Mouse (Mus musculus) C2C12 (cell line): Measurements from ENCODE around the gene Ghrhr. TPM values are rescaled to one million over a fixed set of nuclear protein-coding genes. Genes with fewer than 3 reads are reported as not detected.

Experiments used
- H3K27me3 ChIP-seq: one replicate; pipeline ENCODE4 v1.6.1; 2011; ENCODE audit not compliant: control insufficient read depth, insufficient read depth, insufficient read length
- H3K36me3 ChIP-seq: one replicate; pipeline ENCODE4 v1.6.1; 2011; ENCODE audit not compliant: control insufficient read depth, insufficient read depth
- H3K4me3 ChIP-seq: one replicate; pipeline ENCODE4 v1.5.1; 2011; ENCODE audit warnings: mild to moderate bottlenecking, control low read depth; ENCODE audit not compliant: poor library complexity, insufficient read depth, severe bottlenecking
- H3K79me2 ChIP-seq: one replicate; pipeline ENCODE4 v1.6.1; 2011; ENCODE audit not compliant: control insufficient read depth, insufficient read depth
- H3K79me3 ChIP-seq: one replicate; pipeline ENCODE4 v1.6.1; 2011; ENCODE audit warnings: low read depth, control low read depth
- H3ac ChIP-seq: one replicate; pipeline ENCODE3; 2011; ENCODE audit warnings: low read depth; ENCODE audit not compliant: control insufficient read depth, insufficient read length
- CEBPB ChIP-seq: IDR thresholded peaks from one replicate; pipeline ENCODE4 v1.6.1; 2011; ENCODE audit warnings: low read depth, mild to moderate bottlenecking, control low read depth, moderate library complexity
- CTCF ChIP-seq: IDR thresholded peaks from one replicate; pipeline ENCODE4 v1.5.1; 2011; ENCODE audit not compliant: control insufficient read depth, insufficient read depth, insufficient read length
- FOSL1 ChIP-seq: IDR thresholded peaks from one replicate; pipeline ENCODE4 v1.8.0; 2011; ENCODE audit warnings: mild to moderate bottlenecking, low read length; ENCODE audit not compliant: poor library complexity, insufficient read depth, severe bottlenecking
- MAX ChIP-seq: IDR thresholded peaks from one replicate; pipeline ENCODE4 v1.6.1; 2011; ENCODE audit warnings: mild to moderate bottlenecking, control low read depth
- MYOD1 ChIP-seq: IDR thresholded peaks from one replicate; pipeline ENCODE4 v1.6.1; 2011; ENCODE audit warnings: low read depth; ENCODE audit not compliant: control insufficient read depth, insufficient read length
- MYOG ChIP-seq: IDR thresholded peaks from one replicate; pipeline ENCODE4 v1.6.1; 2011; ENCODE audit not compliant: control insufficient read depth, insufficient read length; ENCODE audit errors: extremely low read depth
- USF1 ChIP-seq: IDR thresholded peaks from one replicate; pipeline ENCODE4 v1.6.1; 2011; ENCODE audit warnings: low read depth, mild to moderate bottlenecking, control low read depth, moderate library complexity
- polyA plus RNA-seq: library from polyadenylated mRNA; unstranded; fragments of >200 nt; fragmentation: generic; extraction: Trizol; gene quantifications from one replicate; pipeline ENCODE4 v1.2.1, GENCODE M21; 2012; ENCODE audit warnings: missing spikeins

Ghrhr gene
- polyA plus RNA-seq, 1 experiment, result not detected

DNA sequence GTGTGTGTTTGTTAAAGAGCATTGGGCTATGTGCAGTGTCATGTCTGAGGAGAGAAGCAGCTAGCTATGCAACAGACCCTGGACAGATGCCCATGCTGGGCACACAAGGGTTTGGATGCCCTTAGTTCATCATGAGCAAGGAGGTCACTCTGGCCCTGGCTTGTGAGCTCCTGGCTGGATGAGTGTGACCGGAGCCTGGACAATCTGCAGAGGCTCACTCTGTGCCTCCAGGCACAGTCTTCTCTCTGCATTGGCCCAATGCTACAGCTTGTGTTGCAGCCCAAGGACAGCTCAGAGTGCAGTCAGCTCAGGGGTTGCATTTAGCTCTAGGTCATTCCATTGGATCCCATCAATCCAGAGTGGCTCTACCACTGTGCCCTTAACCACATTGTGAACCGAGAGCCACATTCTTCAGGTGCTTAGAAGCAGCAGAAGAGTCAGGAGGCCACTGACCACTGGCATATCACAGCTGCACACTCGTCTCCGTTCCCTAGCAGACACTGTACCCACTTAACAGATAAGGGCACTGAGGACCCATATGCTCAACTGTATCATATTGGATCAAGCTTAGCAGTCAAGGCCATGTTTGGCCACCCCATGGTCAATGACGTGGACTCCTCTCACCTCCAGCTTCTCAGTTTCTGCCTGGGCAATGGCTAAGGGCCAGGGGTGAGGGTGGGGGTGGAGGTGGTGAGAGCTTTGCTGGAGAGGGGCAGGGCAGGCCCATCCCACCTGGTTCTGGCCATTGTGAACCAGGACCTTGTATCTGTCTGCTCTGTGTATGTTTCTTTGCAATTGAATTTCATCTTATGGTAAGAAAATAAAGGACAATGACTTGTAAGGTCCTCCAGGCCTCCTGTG, 28.2 kb upstream of the Ghrhr start:
- H3K4me3 ChIP-seq, result no peak overlapping the region
- peaks cover 21% of the 10 kb centered on the region for H3K79me2 ChIP-seq
- no peak overlapping the region for H3ac ChIP-seq
- H3K79me3 ChIP-seq, result peaks cover 4% of the 10 kb centered on the region
- H3K27me3 ChIP-seq, result no peaks in the 10 kb centered on the region
- H3K36me3 ChIP-seq, result peaks cover 36% of the 10 kb centered on the region
- TF ChIP-seq MYOD1 (no peak), CEBPB (no peak), FOSL1 (no peak), USF1 (no peak)

DNA sequence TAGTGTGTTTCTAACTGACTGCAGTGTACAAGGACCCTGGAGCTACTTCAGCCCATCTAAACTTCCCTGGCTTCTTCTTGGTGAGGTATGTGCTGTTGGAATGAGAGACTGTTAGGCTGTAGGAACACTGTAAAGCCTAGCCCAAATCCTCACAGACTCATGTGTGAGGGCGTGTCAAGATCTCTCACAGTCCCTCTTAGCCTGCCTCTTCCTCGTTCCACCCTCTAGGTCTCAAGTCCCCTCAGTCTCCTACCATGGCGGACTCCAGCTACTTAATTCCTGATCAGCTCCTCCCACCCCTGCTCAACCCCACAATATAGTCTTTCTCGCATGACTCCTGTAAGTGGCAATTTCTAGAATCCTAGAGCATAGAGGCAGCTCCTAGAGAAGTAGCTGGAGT, 26.9 kb upstream of the Ghrhr start:
- TF ChIP-seq MYOG (no peak), FOSL1 (no peak), USF1 (no peak), CTCF (no peak), MAX (no peak), MYOD1 (no peak), CEBPB (no peak)
- Histone ChIP-seq H3K4me3 (no peak overlapping the region), H3K79me3 (no peaks in the 10 kb centered on the region), H3K36me3 (peaks cover 24% of the 10 kb centered on the region), H3ac (no peak overlapping the region), H3K79me2 (peaks cover 8% of the 10 kb centered on the region), H3K27me3 (no peaks in the 10 kb centered on the region)

- Histone ChIP-seq H3K79me2 (no peaks in the 10 kb centered on the region), H3K4me3 (no peak overlapping the region), H3K36me3 (peaks cover 24% of the 10 kb centered on the region), H3ac (no peak overlapping the region), H3K27me3 (no peaks in the 10 kb centered on the region), H3K79me3 (no peaks in the 10 kb centered on the region)
- TF ChIP-seq CEBPB (no peak), MYOG (no peak), USF1 (no peak), CTCF (no peak), MYOD1 (no peak), FOSL1 (no peak), MAX (no peak)
Observed at GRCm38 (mm10) chr6:55350383-55350952, 25.6 kb upstream of the Ghrhr start.

DNA sequence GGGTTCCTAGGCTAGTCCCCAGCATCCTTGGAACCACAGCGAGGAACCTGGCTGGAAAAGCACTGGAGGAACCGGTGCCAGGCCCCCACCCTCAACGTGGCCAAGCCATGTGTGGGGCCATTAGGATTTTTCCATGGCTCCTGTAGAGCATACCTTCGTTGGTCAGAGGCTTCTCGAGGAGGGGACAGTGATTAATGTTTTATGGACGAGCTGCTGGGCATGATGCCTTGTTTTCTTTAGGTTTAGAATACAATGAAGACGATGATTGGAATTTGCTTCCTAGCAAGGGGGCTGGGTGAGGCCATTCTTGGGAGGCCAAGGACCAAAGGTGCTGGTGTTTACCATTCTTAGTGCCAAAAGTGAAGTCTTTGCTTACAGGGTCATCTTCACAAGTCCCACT, 24.4 kb upstream of the Ghrhr start:
- H3K79me2 ChIP-seq, result no peaks in the 10 kb centered on the region
- no peak overlapping the region for H3K4me3 ChIP-seq
- no peaks in the 10 kb centered on the region for H3K27me3 ChIP-seq
- no peak overlapping the region for H3ac ChIP-seq
- H3K36me3 ChIP-seq, result peaks cover 13% of the 10 kb centered on the region
- no peak for TF ChIP-seq MYOG
- no peak for TF ChIP-seq USF1
- no peak for TF ChIP-seq CTCF
- TF ChIP-seq CEBPB, result no peak
- TF ChIP-seq MYOD1, result no peak
- no peaks in the 10 kb centered on the region for H3K79me3 ChIP-seq

DNA sequence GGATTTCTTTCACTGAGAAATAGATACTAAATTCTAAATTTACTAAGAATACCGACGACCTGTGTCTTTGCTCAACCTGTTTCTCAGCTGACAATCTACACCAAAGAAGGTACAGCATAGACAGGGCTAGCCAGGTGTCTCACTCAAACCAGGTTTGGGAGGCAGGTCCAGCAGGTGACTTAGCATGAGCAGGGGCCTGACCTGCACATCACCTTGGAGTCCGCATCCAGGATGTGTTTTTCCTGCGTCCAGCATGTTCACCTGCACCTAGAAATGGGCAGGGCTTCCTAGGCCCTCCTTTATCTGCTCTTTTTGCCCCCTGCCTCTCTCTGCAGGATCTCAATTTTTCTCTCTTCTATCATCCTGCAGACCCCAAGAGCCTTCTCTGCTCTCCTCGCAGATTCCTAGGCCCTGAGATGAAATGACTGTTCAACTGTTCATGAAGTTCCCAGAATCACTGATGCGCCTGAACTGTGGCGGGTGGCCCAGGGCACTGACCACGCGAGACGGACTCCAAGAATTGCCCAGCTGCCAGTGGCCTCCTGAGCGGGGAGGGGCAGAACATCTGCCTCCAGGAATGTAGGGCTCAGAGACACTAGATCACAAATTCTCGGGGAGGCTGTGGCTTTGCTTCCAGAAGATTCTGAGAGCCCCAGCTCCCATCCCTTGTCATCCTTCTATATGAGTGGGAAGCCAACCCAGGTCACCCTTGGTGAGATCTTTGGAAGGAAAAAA, 22.2 kb upstream of the Ghrhr start:
- H3ac ChIP-seq, result no peak overlapping the region
- H3K4me3 ChIP-seq, result no peak overlapping the region
- H3K36me3 ChIP-seq, result no peaks in the 10 kb centered on the region
- no peaks in the 10 kb centered on the region for H3K79me2 ChIP-seq
- no peaks in the 10 kb centered on the region for H3K79me3 ChIP-seq
- no peaks in the 10 kb centered on the region for H3K27me3 ChIP-seq
- TF ChIP-seq CTCF (no peak), MYOG (no peak), CEBPB (no peak), FOSL1 (no peak), MAX (no peak), USF1 (no peak), MYOD1 (no peak)
